ENCODE assay signal across 15 mouse cellular contexts in the genomic region with DNA sequence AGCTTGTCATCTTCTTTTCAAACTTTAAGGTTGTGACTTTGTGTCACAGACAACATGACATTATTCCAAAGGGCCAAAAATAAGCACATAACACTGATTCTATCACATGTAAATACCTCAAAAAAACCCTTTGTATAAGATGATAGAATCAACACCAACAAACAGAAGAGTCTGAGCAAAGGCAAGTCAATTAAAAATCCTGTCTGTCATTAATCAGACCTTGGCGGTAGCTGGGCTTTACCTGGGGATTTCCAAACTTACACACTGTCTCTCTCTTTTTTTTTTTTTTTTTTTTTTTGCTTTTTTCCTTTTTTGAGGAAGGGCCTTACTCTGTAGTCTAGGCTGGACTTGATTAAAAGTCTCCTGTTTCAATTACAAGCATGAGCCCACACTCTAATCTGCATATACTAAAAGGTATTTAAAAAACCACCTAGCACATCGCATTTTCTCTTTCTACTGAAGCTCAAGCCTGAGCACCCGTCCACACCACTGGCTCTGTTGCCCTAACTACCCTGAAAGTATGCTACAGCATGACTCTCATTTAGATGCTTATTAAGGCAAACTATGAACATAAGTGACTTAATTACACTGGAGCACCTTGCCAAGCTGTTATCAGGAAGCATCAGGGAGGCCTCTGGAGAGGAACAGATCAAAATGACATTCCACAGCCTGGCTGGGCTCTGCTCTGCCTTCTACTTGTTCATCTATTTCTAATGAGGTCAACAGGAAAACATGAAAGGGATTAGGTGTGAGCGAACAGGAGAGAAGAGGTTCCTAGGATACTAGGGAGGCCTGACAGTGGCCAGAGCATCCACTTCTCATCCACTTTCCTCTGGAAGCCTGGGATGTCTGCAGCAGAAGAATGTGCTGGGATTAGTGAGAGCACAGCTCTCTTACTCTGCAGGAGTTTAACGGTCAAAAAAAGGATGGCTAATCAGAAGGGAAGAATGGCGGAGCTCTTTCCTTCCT. TPM values are rescaled to one million over a fixed set of nuclear protein-coding genes. Genes with fewer than 3 reads are reported as not detected.
DNase-seq lines count a peak whose midpoint lies in the region; ATAC-seq and TF ChIP-seq lines count a peak whose summit lies in the region.
"Had no signal": no experiment of that assay in that cellular context is flagged by ENCODE, and none has a peak within 500 bp of the region (broad histone marks: within the 10 kb centered on the region; RNA-seq: fewer than 3 reads in every experiment).

No protein-coding gene starts in this region.

- intact Hi-C loops in heart, postnatal 14 days (cut with DNase I): no loop called here

- no peak for DNase-seq in heart, embryonic 10.5 days (ENCODE audit: low spot score)
- DNase-seq in heart, postnatal 14 days: no peak
- peak; percentile 20 for DNase-seq in kidney, adult 9 months
- no peak for DNase-seq in kidney, adult 18-20 months
- peak; percentile 53 for DNase-seq in brain, embryonic 14.5 days (ENCODE audit: low read depth)
- DNase-seq in testis, postnatal 10 days (ENCODE audit: low spot score): no peak
- DNase-seq: adrenal gland, postnatal 36 days; cerebellum, adult 11-12 months; liver, postnatal 0 days had no signal

- H3K9me3 ChIP-seq in heart, embryonic 10.5 days: no peaks in the 10 kb centered on the region

- H3K36me3 ChIP-seq in heart, embryonic 10.5 days: peaks cover 52% of the 10 kb centered on the region

- no peak for TF ChIP-seq POLR2A in brain, embryonic 14.5 days (IDR thresholded peaks at IDR 0.05; ENCODE audit: borderline replicate concordance, extremely low read depth, insufficient read depth, insufficient read length, poor library complexity, severe bottlenecking)

- peak; percentile 73 for ATAC-seq in CD4-positive, CD25-positive, alpha-beta regulatory T cell, adult 4 months
- ATAC-seq: intestine, embryonic 16.5 days; liver, postnatal 0 days had no signal

- TF ChIP-seq CTCF in brain, embryonic 14.5 days (IDR thresholded peaks at IDR 0.05; ENCODE audit: borderline replicate concordance, extremely low read depth, insufficient read depth, insufficient read length): no peak

- H3K27ac ChIP-seq in heart, embryonic 10.5 days: peak overlapping the region; percentile 13; the same call in 1 of the 2 replicates
- H3K27ac ChIP-seq: macrophage had no signal

- WGBS in heart, embryonic 10.5 days: 59% methylated on average over 6 of the region's 6 CpGs

- H3K4me1 ChIP-seq in heart, embryonic 10.5 days: peaks cover 29% of the 10 kb centered on the region

- no peak overlapping the region for H3K4me3 ChIP-seq in heart, embryonic 10.5 days
- H3K4me3 ChIP-seq: erythroblast, embryonic 14.5 days had no signal

- no peaks in the 10 kb centered on the region for H3K27me3 ChIP-seq in heart, embryonic 10.5 days (ENCODE audit: insufficient read depth, poor library complexity, severe bottlenecking)

RNA-seq across cellular contexts. Expression of a gene that starts 9.7 kb away (rescaled TPM):
- polyA plus RNA-seq in heart, embryonic 10.5 days (2016; fragmentation: Nextera tagmentation; extraction: Ambion mirVana): 81.7 and 86.6 TPM in 2 replicates
- 10 to 100 TPM; 11.1 to 14.1 TPM for total RNA-seq in heart, postnatal 14 days (2021)
- 10 to 100 TPM; 17.8 to 22.9 TPM for polyA plus RNA-seq in CD4-positive, CD25-positive, alpha-beta regulatory T cell, adult 4 months (2017; shearing (Covaris generic))
- polyA plus RNA-seq in brain, embryonic 14.5 days (2012; rRNA removed): 33.9 and 34.8 TPM in 2 replicates

RNA-seq across cellular contexts. Expression of a gene that starts 9.7 kb away (rescaled TPM):
- polyA plus RNA-seq in heart, embryonic 10.5 days (2016; fragmentation: Nextera tagmentation; extraction: Ambion mirVana): 39.4 and 43.4 TPM in 2 replicates
- 10 to 100 TPM; 14.6 TPM for total RNA-seq in heart, postnatal 14 days (2021)
- 10 to 100 TPM; 23.8 to 30.6 TPM for polyA plus RNA-seq in CD4-positive, CD25-positive, alpha-beta regulatory T cell, adult 4 months (2017; shearing (Covaris generic))
- 15.9 and 19.9 TPM in 2 replicates for polyA plus RNA-seq in brain, embryonic 14.5 days (2012; rRNA removed)

RNA-seq across cellular contexts. Expression of a gene that starts 34.7 kb away (rescaled TPM):
- not detected in 2 replicates for polyA plus RNA-seq in heart, embryonic 10.5 days (2016; fragmentation: Nextera tagmentation; extraction: Ambion mirVana)
- under 1 TPM in 1 of 2 experiments, not detected in 1; 0.33 TPM for total RNA-seq in heart, postnatal 14 days (2021)
- polyA plus RNA-seq in CD4-positive, CD25-positive, alpha-beta regulatory T cell, adult 4 months (2017; shearing (Covaris generic)): under 1 TPM in 1 of 2 experiments, not detected in 1; 0.30 TPM
- polyA plus RNA-seq in brain, embryonic 14.5 days (2012; rRNA removed): 0.08 TPM in 1 of 2 replicates, not detected in the other
- total RNA-seq: adrenal gland, postnatal 36 days; gastrocnemius, adult 18-20 months had no signal
- polyA plus RNA-seq: erythroblast, embryonic 14.5 days; intestine, embryonic 16.5 days; limb, embryonic 11.5 days; liver, postnatal 0 days; macrophage had no signal

Comparison
In these comparisons a context has a peak if more than half of its experiments do, and no peak if none do; other contexts are left out.
1. DNase-seq: peak in kidney, adult 9 months (single experiment) and brain, embryonic 14.5 days (single experiment); none in heart, embryonic 10.5 days (single experiment), heart, postnatal 14 days (0 of 2), kidney, adult 18-20 months (single experiment) and testis, postnatal 10 days (single experiment).